Comparison of ENCODE assay signal across 13 mouse cellular contexts in the genomic region with DNA sequence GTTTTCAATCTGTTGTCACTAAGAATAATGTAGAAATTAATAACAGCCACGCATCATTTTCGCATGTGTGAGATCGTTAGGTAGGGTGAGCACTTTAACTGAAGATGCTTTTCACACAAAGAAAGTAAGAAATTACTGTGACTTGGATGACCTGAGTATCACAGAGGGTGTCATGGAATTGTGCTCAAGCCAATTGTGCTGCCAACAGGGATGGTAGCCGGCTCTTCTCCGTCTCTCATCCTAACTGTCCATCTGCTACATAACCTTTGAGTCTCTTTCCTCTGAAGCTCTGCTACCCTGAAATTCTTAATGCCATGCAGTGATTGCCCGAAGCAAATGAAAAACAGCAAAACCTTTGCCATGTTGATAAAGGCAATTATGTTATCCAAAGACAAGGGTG.
"Had no signal": no experiment of that assay in that cellular context is flagged by ENCODE, and none has a peak within 500 bp of the region (broad histone marks: within the 10 kb centered on the region; RNA-seq: fewer than 3 reads in every experiment).

No protein-coding gene starts in this region.

- DNase-seq: lung, adult 18-20 months; lung, embryonic 14.5 days; lung, postnatal 10 days; lung, postnatal 4 days; midbrain, embryonic 14.5 days; retina, postnatal 1 day; right cerebral cortex, adult 18-20 months; right cerebral cortex, postnatal 25 days; right cerebral cortex, postnatal 4 days; spleen, adult 18-20 months; thymus, adult 18-20 months; thymus, postnatal 14 days; thymus, postnatal 36 days had no signal
